Mouse (Mus musculus) macrophage (primary cell): ENCODE data around the gene Gja5. TPM values are rescaled to one million over a fixed set of nuclear protein-coding genes. Genes with fewer than 3 reads are reported as not detected.
"Not testable (repeated sequence)": the region's sequence is repeated elsewhere in the genome, so short reads cannot be mapped to it uniquely, and the experiment has no call there.

Experiments used
- H3K27ac ChIP-seq: fragments of 350-480 bp; formaldehyde crosslinking; 2 replicates; pipeline ENCODE4 v1.9.0; 2021
- H3K36me3 ChIP-seq: fragments of 350-480 bp; formaldehyde crosslinking; 2 replicates; pipeline ENCODE4 v1.9.0; 2021; ENCODE audit errors: inconsistent target
- H3K4me3 ChIP-seq: fragments of 350-480 bp; formaldehyde crosslinking; 2 replicates; pipeline ENCODE4 v1.9.0; 2021; ENCODE audit errors: inconsistent target
- H3K79me2 ChIP-seq: fragments of 350-480 bp; formaldehyde crosslinking; 2 replicates; pipeline ENCODE4 v1.9.0; 2021; ENCODE audit errors: inconsistent target
- WGBS: methylation state at CpG from one replicate; pipeline ENCODE4 v1.1.7; 2026; ENCODE audit warnings: inconsistent platforms; ENCODE audit not compliant: missing documents; 5-methylcytosine and 5-hydroxymethylcytosine counted together
- polyA plus RNA-seq: library from polyadenylated mRNA; stranded (reverse); fragments of 250-400 nt; gene quantifications from 3 replicates; pipeline ENCODE4 v1.2.4, GENCODE M21; 2018; ENCODE audit warnings: inconsistent platforms

Gja5 gene
- polyA plus RNA-seq, 1 experiment from 2014 or later, result not detected

GRCm38 (mm10) chr3:97078436-97078835 lies 173.9 kb downstream of the Gja5 start:
- no peaks in the 10 kb centered on the region for H3K79me2 ChIP-seq
- H3K27ac ChIP-seq, result no peak overlapping the region
- no peaks in the 10 kb centered on the region for H3K36me3 ChIP-seq
- WGBS, result 64% methylated on average over 4 of the region's 4 CpGs
- H3K4me3 ChIP-seq, result no peak overlapping the region

- Histone ChIP-seq H3K36me3 (no peaks in the 10 kb centered on the region), H3K79me2 (no peaks in the 10 kb centered on the region), H3K27ac (no peak overlapping the region), H3K4me3 (no peak overlapping the region)
- 91% methylated on average over 5 of the region's 5 CpGs for WGBS
Observed at GRCm38 (mm10) chr3:97082156-97082555, 177.7 kb downstream of the Gja5 start.

- no peak overlapping the region for H3K27ac ChIP-seq
- H3K79me2 ChIP-seq, result no peaks in the 10 kb centered on the region
- H3K36me3 ChIP-seq, result no peaks in the 10 kb centered on the region
- WGBS, result 70% methylated on average over 4 of the region's 4 CpGs
- no peak overlapping the region for H3K4me3 ChIP-seq
Observed at GRCm38 (mm10) chr3:97087326-97087725, 182.8 kb downstream of the Gja5 start.

GRCm38 (mm10) chr3:97088291-97088690 lies 183.8 kb downstream of the Gja5 start:
- not testable (repeated sequence) for H3K79me2 ChIP-seq, H3K36me3 ChIP-seq, H3K4me3 ChIP-seq, H3K27ac ChIP-seq
- WGBS, result 92% methylated on average over 4 of the region's 4 CpGs

GRCm38 (mm10) chr3:97091971-97092370 lies 187.5 kb downstream of the Gja5 start:
- H3K36me3 ChIP-seq, H3K4me3 ChIP-seq, H3K27ac ChIP-seq, H3K79me2 ChIP-seq: not testable (repeated sequence)
- 92% methylated on average over 5 of the region's 7 CpGs for WGBS

- H3K79me2 ChIP-seq, H3K27ac ChIP-seq, H3K36me3 ChIP-seq, H3K4me3 ChIP-seq: not testable (repeated sequence)
- WGBS, result 97% methylated on average over 3 of the region's 4 CpGs
Observed at GRCm38 (mm10) chr3:97096664-97097063, 192.2 kb downstream of the Gja5 start.

- Histone ChIP-seq H3K79me2 (no peaks in the 10 kb centered on the region), H3K36me3 (no peaks in the 10 kb centered on the region), H3K27ac (no peak overlapping the region), H3K4me3 (no peak overlapping the region)
- 87% methylated on average over 10 of the region's 10 CpGs for WGBS
Observed at GRCm38 (mm10) chr3:97100784-97101641, 196.5 kb downstream of the Gja5 start.

- H3K4me3 ChIP-seq, H3K27ac ChIP-seq, H3K36me3 ChIP-seq, H3K79me2 ChIP-seq: not testable (repeated sequence)
- 82% methylated on average over 2 of the region's 5 CpGs for WGBS
Observed at GRCm38 (mm10) chr3:97103946-97104345, 199.5 kb downstream of the Gja5 start.

GRCm38 (mm10) chr3:97104696-97105430 lies 200.4 kb downstream of the Gja5 start:
- 82% methylated on average over 1 of the region's 1 CpGs for WGBS
- H3K36me3 ChIP-seq, result no peaks in the 10 kb centered on the region
- no peak overlapping the region for H3K27ac ChIP-seq
- no peaks in the 10 kb centered on the region for H3K79me2 ChIP-seq
- no peak overlapping the region for H3K4me3 ChIP-seq

- Histone ChIP-seq H3K4me3 (no peak overlapping the region), H3K79me2 (no peaks in the 10 kb centered on the region), H3K36me3 (no peaks in the 10 kb centered on the region), H3K27ac (no peak overlapping the region)
- WGBS, result 92% methylated on average over 6 of the region's 6 CpGs
Observed at GRCm38 (mm10) chr3:97117511-97117910, 213.0 kb downstream of the Gja5 start.

- no peak overlapping the region for H3K4me3 ChIP-seq
- WGBS, result 87% methylated on average over 8 of the region's 12 CpGs
- H3K27ac ChIP-seq, result no peak overlapping the region
- no peaks in the 10 kb centered on the region for H3K79me2 ChIP-seq
- no peaks in the 10 kb centered on the region for H3K36me3 ChIP-seq
Observed at GRCm38 (mm10) chr3:97118313-97118712, 213.8 kb downstream of the Gja5 start.

GRCm38 (mm10) chr3:97124193-97124592 lies 219.7 kb downstream of the Gja5 start:
- Histone ChIP-seq H3K27ac (no peak overlapping the region), H3K79me2 (no peaks in the 10 kb centered on the region), H3K4me3 (no peak overlapping the region), H3K36me3 (no peaks in the 10 kb centered on the region)
- 7% methylated on average over 6 of the region's 7 CpGs for WGBS
